Mouse (Mus musculus) lung, adult 2 months (tissue): Measurements from ENCODE around the gene Il12rb2.

Experiments
- CTCF ChIP-seq: fragments of 200-500 bp; IDR thresholded peaks from 2 replicates; pipeline ENCODE4 v1.5.1; 2011; ENCODE audit warnings: mild to moderate bottlenecking, low read length, control low read depth; ENCODE audit not compliant: insufficient read depth
- POLR2A ChIP-seq: fragments of 200-500 bp; IDR thresholded peaks from 2 replicates; pipeline ENCODE4 v1.6.1; 2011; ENCODE audit warnings: low read depth, mild to moderate bottlenecking, control low read depth, low read length, borderline replicate concordance; ENCODE audit errors: extremely low read depth

- TF ChIP-seq CTCF (no peak), POLR2A (no peak)
Measured at GRCm38 (mm10) chr6:67308994-67309393, 67.0 kb downstream of the Il12rb2 start.
